In genomic region chr10:84886221-84886627, GRCm38 (mm10) we compare ENCODE assay signal across 7 mouse cellular contexts. TPM values are rescaled to one million over a fixed set of nuclear protein-coding genes. Genes with fewer than 3 reads are reported as not detected.
DNase-seq lines count a peak whose midpoint lies in the region; ATAC-seq and TF ChIP-seq lines count a peak whose summit lies in the region.

No protein-coding gene starts in this region.

- TF ChIP-seq POLR2A in small intestine, adult 2 months (IDR thresholded peaks at IDR 0.05; ENCODE audit: low read depth, low read length) = no peak

- DNase-seq in embryonic facial prominence, embryonic 14.5 days (ENCODE audit: low spot score) = peak; percentile 44
- peak; percentile 79 for DNase-seq in intestine, embryonic 14.5 days (ENCODE audit: low spot score)
- no peak for DNase-seq in liver, embryonic 11.5 days (ENCODE audit: low spot score)
- no peak for DNase-seq in spleen, adult 18-20 months
- DNase-seq in forebrain, embryonic 10.5 days (ENCODE audit: extremely low spot score, low spot score) = no peak

- no peaks in the 10 kb centered on the region for H3K4me1 ChIP-seq in embryonic facial prominence, embryonic 14.5 days (ENCODE audit: control insufficient read depth, insufficient read depth, low read length)
- H3K4me1 ChIP-seq in intestine, embryonic 14.5 days (replicated peaks; ENCODE audit: control insufficient read depth, insufficient read depth, low read length) = peaks cover 11% of the 10 kb centered on the region; the same call in 1 of the 2 replicates
- peaks cover 4% of the 10 kb centered on the region; the same call in 1 of the 2 replicates for H3K4me1 ChIP-seq in liver, embryonic 11.5 days (replicated peaks; ENCODE audit: control insufficient read depth, insufficient read depth, low read length)
- no peaks in the 10 kb centered on the region; the same call in 1 of the 2 replicates for H3K4me1 ChIP-seq in small intestine, adult 2 months (ENCODE audit: control insufficient read depth, insufficient read depth, insufficient read length, low read length)
- H3K4me1 ChIP-seq in forebrain, embryonic 10.5 days = peaks cover 31% of the 10 kb centered on the region

- no peaks in the 10 kb centered on the region for H3K9me3 ChIP-seq in embryonic facial prominence, embryonic 14.5 days (ENCODE audit: control insufficient read depth, low read length)
- H3K9me3 ChIP-seq in intestine, embryonic 14.5 days (ENCODE audit: control insufficient read depth, low read length) = no peaks in the 10 kb centered on the region
- no peaks in the 10 kb centered on the region for H3K9me3 ChIP-seq in liver, embryonic 11.5 days (ENCODE audit: control insufficient read depth, low read length)
- no peaks in the 10 kb centered on the region for H3K9me3 ChIP-seq in forebrain, embryonic 10.5 days

- H3K27me3 ChIP-seq in embryonic facial prominence, embryonic 14.5 days (replicated peaks; ENCODE audit: control insufficient read depth, insufficient read depth, low read length) = no peaks in the 10 kb centered on the region
- H3K27me3 ChIP-seq in intestine, embryonic 14.5 days (replicated peaks; ENCODE audit: control insufficient read depth, insufficient read depth, low read length) = no peaks in the 10 kb centered on the region
- H3K27me3 ChIP-seq in liver, embryonic 11.5 days (replicated peaks; ENCODE audit: control insufficient read depth, insufficient read depth, low read length) = no peaks in the 10 kb centered on the region
- H3K27me3 ChIP-seq in small intestine, adult 2 months (ENCODE audit: control insufficient read depth, insufficient read depth, low read length) = no peaks in the 10 kb centered on the region
- peaks cover 50% of the 10 kb centered on the region for H3K27me3 ChIP-seq in forebrain, embryonic 10.5 days (ENCODE audit: poor library complexity, severe bottlenecking)

- no peak overlapping the region for H3K4me3 ChIP-seq in embryonic facial prominence, embryonic 14.5 days (ENCODE audit: low read depth, low read length)
- H3K4me3 ChIP-seq in intestine, embryonic 14.5 days (ENCODE audit: low read depth, low read length) = no peak overlapping the region
- no peak overlapping the region for H3K4me3 ChIP-seq in liver, embryonic 11.5 days (ENCODE audit: low read depth, low read length)
- peak overlapping the region; percentile 44 for H3K4me3 ChIP-seq in small intestine, adult 2 months (ENCODE audit: low read depth, low read length)
- H3K4me3 ChIP-seq in forebrain, embryonic 10.5 days = no peak overlapping the region

- no peak overlapping the region for H3K4me2 ChIP-seq in embryonic facial prominence, embryonic 14.5 days (ENCODE audit: low read depth, low read length)
- peak overlapping the region; percentile 21; the same call in 1 of the 2 replicates for H3K4me2 ChIP-seq in intestine, embryonic 14.5 days (ENCODE audit: low read length)
- 0 out of 2 replicates have a peak overlapping the region, but pooled peaks have one; percentile 8 for H3K4me2 ChIP-seq in liver, embryonic 11.5 days

- H3K9ac ChIP-seq in embryonic facial prominence, embryonic 14.5 days (ENCODE audit: low read depth, low read length) = no peak overlapping the region
- H3K9ac ChIP-seq in intestine, embryonic 14.5 days (ENCODE audit: low read length) = no peak overlapping the region
- H3K9ac ChIP-seq in liver, embryonic 11.5 days (ENCODE audit: low read depth, low read length) = no peak overlapping the region

- H3K27ac ChIP-seq in embryonic facial prominence, embryonic 14.5 days (replicated peaks; ENCODE audit: low read depth, low read length) = no peak overlapping the region
- H3K27ac ChIP-seq in intestine, embryonic 14.5 days (ENCODE audit: low read depth) = peak overlapping the region; percentile 62
- H3K27ac ChIP-seq in liver, embryonic 11.5 days (ENCODE audit: low read depth, low read length) = no peak overlapping the region
- no peak overlapping the region for H3K27ac ChIP-seq in small intestine, adult 2 months (ENCODE audit: insufficient read depth, low read depth, low read length)
- no peak overlapping the region for H3K27ac ChIP-seq in forebrain, embryonic 10.5 days

- TF ChIP-seq CTCF in small intestine, adult 2 months (IDR thresholded peaks at IDR 0.05; ENCODE audit: extremely low read depth, insufficient read length, insufficient replicate concordance, low read depth, low read length) = no peak

- H3K36me3 ChIP-seq in embryonic facial prominence, embryonic 14.5 days (ENCODE audit: control insufficient read depth, insufficient read depth, low read length) = no peaks in the 10 kb centered on the region
- no peaks in the 10 kb centered on the region for H3K36me3 ChIP-seq in intestine, embryonic 14.5 days (ENCODE audit: control insufficient read depth, insufficient read depth, low read length)
- H3K36me3 ChIP-seq in liver, embryonic 11.5 days (ENCODE audit: control insufficient read depth, insufficient read depth, low read length) = no peaks in the 10 kb centered on the region
- no peaks in the 10 kb centered on the region for H3K36me3 ChIP-seq in small intestine, adult 2 months (ENCODE audit: control insufficient read depth, insufficient read depth, low read length)
- peaks cover 40% of the 10 kb centered on the region for H3K36me3 ChIP-seq in forebrain, embryonic 10.5 days (replicated peaks)

- ATAC-seq in embryonic facial prominence, embryonic 14.5 days (ENCODE audit: low read depth) = no peak; the same call in 1 of the 2 replicates
- ATAC-seq in intestine, embryonic 14.5 days (replicated peaks; ENCODE audit: low FRiP score, low TSS enrichment, low read depth) = peak; percentile 85
- peak; percentile 70 for ATAC-seq in liver, embryonic 11.5 days (replicated peaks; ENCODE audit: low FRiP score)
- no peak for ATAC-seq in activated CD4-positive, CD25-positive, alpha-beta regulatory T cell, adult 4 months

- 37% methylated on average over 6 of the region's 6 CpGs for WGBS in embryonic facial prominence, embryonic 14.5 days
- WGBS in intestine, embryonic 14.5 days = 8% methylated on average over 6 of the region's 6 CpGs
- WGBS in liver, embryonic 11.5 days = 28% methylated on average over 6 of the region's 6 CpGs
- WGBS in small intestine, adult 2 months = 8% methylated on average over 6 of the region's 6 CpGs
- WGBS in forebrain, embryonic 10.5 days = 44% methylated on average over 6 of the region's 6 CpGs

RNA-seq across cellular contexts. Expression of gene Ric8b, which starts 31.2 kb away (rescaled TPM):
- polyA plus RNA-seq in embryonic facial prominence, embryonic 14.5 days (2014; fragmentation: Nextera tagmentation; extraction: Ambion mirVana) = 17.7 and 20.7 TPM in 2 replicates
- polyA plus RNA-seq in intestine, embryonic 14.5 days (2014; fragmentation: Nextera tagmentation; extraction: Ambion mirVana) = 21.2 and 23.3 TPM in 2 replicates
- 9.7 and 11.8 TPM in 2 replicates for polyA plus RNA-seq in liver, embryonic 11.5 days (2014; fragmentation: Nextera tagmentation; extraction: Ambion mirVana)
- polyA plus RNA-seq in small intestine, adult 2 months (2012; rRNA removed) = 2.2 and 4.2 TPM in 2 replicates
- polyA plus RNA-seq in forebrain, embryonic 10.5 days (2016; fragmentation: Nextera tagmentation; extraction: Ambion mirVana) = 25.3 and 27.8 TPM in 2 replicates
- polyA plus RNA-seq in activated CD4-positive, CD25-positive, alpha-beta regulatory T cell, adult 4 months (2017; shearing (Covaris generic)) = 1 to 10 TPM; 5.6 to 7.4 TPM

Comparison
In these comparisons a context has a peak if more than half of its experiments do, and no peak if none do; other contexts are left out.
1. ATAC-seq: peak in intestine, embryonic 14.5 days (single experiment) and liver, embryonic 11.5 days (single experiment); none in embryonic facial prominence, embryonic 14.5 days (single experiment) and activated CD4-positive, CD25-positive, alpha-beta regulatory T cell, adult 4 months (single experiment).
2. DNase-seq: peak in embryonic facial prominence, embryonic 14.5 days (single experiment) and intestine, embryonic 14.5 days (single experiment); none in liver, embryonic 11.5 days (single experiment), spleen, adult 18-20 months (0 of 2) and forebrain, embryonic 10.5 days (single experiment).